Mouse (Mus musculus) megakaryocyte, embryonic 14.5 days (primary cell): ENCODE measurements around the gene Dad1. TPM values are rescaled to one million over a fixed set of nuclear protein-coding genes. Genes with fewer than 3 reads are reported as not detected.

Experiments
- H3K27me3 ChIP-seq: replicated peaks from 2 replicates; pipeline ENCODE3; 2012; ENCODE audit warnings: inconsistent platforms
- H3K36me3 ChIP-seq: replicated peaks from 2 replicates; pipeline ENCODE3; 2012; ENCODE audit warnings: low read length, inconsistent platforms, mixed read lengths
- H3K4me1 ChIP-seq: 2 replicates; pipeline ENCODE4 v1.6.1; 2012; ENCODE audit warnings: inconsistent platforms
- H3K4me3 ChIP-seq: replicated peaks from 2 replicates; pipeline ENCODE3; 2012; ENCODE audit warnings: moderate library complexity, mild to moderate bottlenecking, inconsistent platforms
- H3K9me3 ChIP-seq: 2 replicates; pipeline ENCODE4 v1.6.1; 2012; ENCODE audit warnings: inconsistent platforms
- FLI1 ChIP-seq: IDR thresholded peaks from 2 replicates; pipeline ENCODE4 v1.6.1; 2012; ENCODE audit warnings: low read length, inconsistent platforms, mixed read lengths
- GATA1 ChIP-seq: IDR thresholded peaks from 3 replicates; pipeline ENCODE4 v1.6.1; 2012; ENCODE audit warnings: mixed read lengths, low read length, inconsistent platforms, borderline replicate concordance
- polyA plus RNA-seq: library from polyadenylated mRNA; stranded (reverse); fragments of >175 nt; gene quantifications from 2 replicates; pipeline ENCODE4 v1.2.3, GENCODE M21; 2012; ENCODE audit warnings: low replicate concordance; ENCODE audit not compliant: insufficient read depth

Gene Dad1
- polyA plus RNA-seq, 1 experiment = 54.8 TPM

GRCm38 (mm10) chr14:54220726-54221494, 33.0 kb downstream of the Dad1 start:
- H3K27me3 ChIP-seq = peaks cover 10% of the 10 kb centered on the region
- H3K4me3 ChIP-seq = no peak overlapping the region
- H3K36me3 ChIP-seq = no peaks in the 10 kb centered on the region
- H3K4me1 ChIP-seq = peaks cover 25% of the 10 kb centered on the region
- no peak for TF ChIP-seq GATA1
- TF ChIP-seq FLI1 = no peak
- no peaks in the 10 kb centered on the region for H3K9me3 ChIP-seq

DNA sequence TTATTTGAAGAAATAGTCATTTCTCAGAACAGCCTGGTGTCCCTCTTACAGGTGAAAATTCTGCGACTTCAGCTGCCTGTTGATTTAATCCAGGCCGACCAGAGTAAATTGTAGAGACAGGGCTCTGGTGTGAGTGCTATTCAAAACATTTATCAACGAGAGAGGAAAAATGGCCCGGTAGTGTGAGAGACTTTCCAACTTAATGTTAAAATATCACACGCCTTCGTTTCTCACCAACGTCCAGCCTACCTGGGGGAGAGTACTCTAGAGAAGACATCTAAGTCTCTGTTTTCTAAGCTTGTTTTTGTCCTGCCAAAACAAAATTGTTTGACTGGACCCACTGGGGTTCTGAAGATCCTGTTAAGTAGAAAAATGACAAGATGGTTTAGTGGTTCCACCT, 34.1 kb downstream of the Dad1 start:
- peaks cover 27% of the 10 kb centered on the region for H3K4me1 ChIP-seq
- TF ChIP-seq GATA1 (no peak), FLI1 (no peak)
- H3K4me3 ChIP-seq = no peak overlapping the region
- H3K27me3 ChIP-seq = peaks cover 12% of the 10 kb centered on the region
- H3K9me3 ChIP-seq = no peaks in the 10 kb centered on the region
- no peaks in the 10 kb centered on the region for H3K36me3 ChIP-seq

GRCm38 (mm10) chr14:54219256-54219655, 34.6 kb downstream of the Dad1 start:
- peaks cover 27% of the 10 kb centered on the region for H3K4me1 ChIP-seq
- TF ChIP-seq FLI1 = no peak
- no peak for TF ChIP-seq GATA1
- H3K9me3 ChIP-seq = no peaks in the 10 kb centered on the region
- no peaks in the 10 kb centered on the region for H3K36me3 ChIP-seq
- H3K4me3 ChIP-seq = no peak overlapping the region
- H3K27me3 ChIP-seq = peaks cover 9% of the 10 kb centered on the region

DNA sequence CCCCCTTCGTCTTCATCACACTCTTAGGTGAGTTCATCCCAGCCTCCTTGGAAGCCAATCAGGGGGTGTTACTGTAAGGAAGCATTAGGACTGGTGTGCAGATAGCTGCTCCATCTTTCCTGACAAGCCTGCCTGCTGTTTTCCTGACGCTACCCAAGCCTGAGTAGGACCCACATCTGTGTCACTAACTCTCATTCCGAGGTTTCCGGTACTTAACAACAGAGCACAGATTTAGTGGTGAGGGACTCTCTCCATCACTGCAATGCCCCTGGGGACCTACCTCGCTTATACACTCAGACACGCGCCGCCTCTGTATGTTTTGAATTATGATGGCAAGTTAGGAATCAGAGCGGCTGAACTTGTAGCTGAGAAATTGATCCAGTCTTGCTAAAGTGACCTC, 35.2 kb downstream of the Dad1 start:
- no peaks in the 10 kb centered on the region for H3K36me3 ChIP-seq
- TF ChIP-seq FLI1 (no peak), GATA1 (no peak)
- no peaks in the 10 kb centered on the region for H3K9me3 ChIP-seq
- no peak overlapping the region for H3K4me3 ChIP-seq
- peaks cover 9% of the 10 kb centered on the region for H3K27me3 ChIP-seq
- H3K4me1 ChIP-seq = peaks cover 27% of the 10 kb centered on the region

GRCm38 (mm10) chr14:54218233-54218632, 35.7 kb downstream of the Dad1 start:
- H3K9me3 ChIP-seq = no peaks in the 10 kb centered on the region
- no peak overlapping the region for H3K4me3 ChIP-seq
- TF ChIP-seq GATA1 = no peak
- TF ChIP-seq FLI1 = no peak
- peaks cover 27% of the 10 kb centered on the region for H3K4me1 ChIP-seq
- no peaks in the 10 kb centered on the region for H3K36me3 ChIP-seq
- peaks cover 11% of the 10 kb centered on the region for H3K27me3 ChIP-seq

GRCm38 (mm10) chr14:54216126-54216525, 37.8 kb downstream of the Dad1 start:
- Histone ChIP-seq H3K4me1 (peaks cover 17% of the 10 kb centered on the region), H3K9me3 (no peaks in the 10 kb centered on the region), H3K36me3 (no peaks in the 10 kb centered on the region), H3K27me3 (peaks cover 14% of the 10 kb centered on the region), H3K4me3 (no peak overlapping the region)
- no peak for TF ChIP-seq FLI1
- no peak for TF ChIP-seq GATA1

GRCm38 (mm10) chr14:54214901-54215300, 39.0 kb downstream of the Dad1 start:
- Histone ChIP-seq H3K9me3 (no peaks in the 10 kb centered on the region), H3K27me3 (peaks cover 13% of the 10 kb centered on the region), H3K4me1 (peaks cover 10% of the 10 kb centered on the region), H3K4me3 (no peak overlapping the region), H3K36me3 (no peaks in the 10 kb centered on the region)
- no peak for TF ChIP-seq GATA1
- TF ChIP-seq FLI1 = no peak

DNA sequence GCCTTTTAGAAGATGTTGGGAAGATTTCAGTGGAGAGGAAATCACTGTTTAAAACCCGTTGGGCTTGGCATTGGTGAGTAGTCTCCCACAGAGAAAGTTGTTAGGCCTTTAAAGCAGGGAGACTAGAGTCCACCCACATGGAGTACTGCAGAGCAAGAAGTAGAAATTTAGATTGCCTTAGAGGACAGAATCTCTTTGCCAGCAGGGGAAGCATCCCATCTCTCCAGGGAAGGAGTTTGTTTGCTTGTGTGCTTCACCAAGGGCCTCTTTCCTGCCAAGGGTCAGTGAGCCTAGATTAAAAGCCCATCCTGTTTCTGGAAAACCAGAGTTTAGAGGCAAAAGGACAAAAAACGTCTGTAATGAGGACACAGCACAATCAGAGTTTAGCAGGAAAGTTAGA, 39.4 kb downstream of the Dad1 start:
- no peaks in the 10 kb centered on the region for H3K36me3 ChIP-seq
- peaks cover 10% of the 10 kb centered on the region for H3K4me1 ChIP-seq
- no peak for TF ChIP-seq GATA1
- TF ChIP-seq FLI1 = no peak
- peaks cover 13% of the 10 kb centered on the region for H3K27me3 ChIP-seq
- no peak overlapping the region for H3K4me3 ChIP-seq
- H3K9me3 ChIP-seq = no peaks in the 10 kb centered on the region

DNA sequence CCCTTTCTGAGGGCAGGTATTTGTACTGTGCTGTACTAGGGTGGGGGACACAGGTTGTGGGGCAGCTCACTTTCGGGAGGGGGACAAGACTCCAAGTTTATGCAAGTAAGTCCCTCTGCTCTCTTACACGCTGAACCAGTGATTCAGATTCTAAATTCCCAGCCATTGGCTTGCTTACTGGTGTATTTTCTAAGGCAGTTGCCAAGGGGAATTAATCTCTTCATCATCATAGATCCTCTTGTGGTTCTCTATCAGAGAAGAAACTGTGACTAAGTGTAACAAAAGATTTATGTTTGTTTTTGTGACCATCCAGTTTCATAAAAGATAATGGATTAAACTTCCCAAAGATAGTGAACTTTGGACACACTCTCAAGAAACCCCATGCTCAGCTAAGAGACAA, 40.2 kb downstream of the Dad1 start:
- Histone ChIP-seq H3K27me3 (peaks cover 12% of the 10 kb centered on the region), H3K36me3 (no peaks in the 10 kb centered on the region), H3K4me3 (no peak overlapping the region), H3K4me1 (peaks cover 10% of the 10 kb centered on the region), H3K9me3 (no peaks in the 10 kb centered on the region)
- TF ChIP-seq GATA1 (no peak), FLI1 (no peak)

- peaks cover 10% of the 10 kb centered on the region for H3K27me3 ChIP-seq
- no peak for TF ChIP-seq GATA1
- TF ChIP-seq FLI1 = no peak
- H3K4me3 ChIP-seq = no peak overlapping the region
- H3K4me1 ChIP-seq = peaks cover 10% of the 10 kb centered on the region
- no peaks in the 10 kb centered on the region for H3K9me3 ChIP-seq
- H3K36me3 ChIP-seq = no peaks in the 10 kb centered on the region
Measured at GRCm38 (mm10) chr14:54211755-54212154, 42.1 kb downstream of the Dad1 start.

DNA sequence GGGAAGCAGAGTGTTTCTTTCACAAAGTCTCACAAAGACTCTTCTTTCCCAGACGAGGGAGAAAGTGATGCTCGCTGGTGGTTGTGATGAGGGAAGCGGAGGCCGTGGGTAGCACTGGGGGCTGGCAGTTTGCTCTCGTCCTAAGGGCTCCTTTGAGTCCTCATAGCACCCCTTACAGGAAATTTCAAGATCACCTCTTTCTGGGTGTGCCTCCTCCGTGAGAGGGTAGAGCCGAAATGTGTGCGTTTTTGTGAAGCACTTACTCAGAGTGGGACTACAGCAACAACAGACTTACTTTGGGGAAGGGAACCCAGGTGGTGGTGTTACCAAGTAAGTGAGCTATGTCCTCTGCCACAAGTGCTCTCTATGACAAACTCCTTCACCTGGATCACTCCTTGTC, 42.7 kb downstream of the Dad1 start:
- H3K4me3 ChIP-seq = no peak overlapping the region
- peaks cover 10% of the 10 kb centered on the region for H3K27me3 ChIP-seq
- TF ChIP-seq FLI1 (no peak), GATA1 (no peak)
- peaks cover 10% of the 10 kb centered on the region for H3K4me1 ChIP-seq
- H3K36me3 ChIP-seq = no peaks in the 10 kb centered on the region
- H3K9me3 ChIP-seq = no peaks in the 10 kb centered on the region
